Mouse (Mus musculus): ENCODE results near the gene Fbxw4.

DNA sequence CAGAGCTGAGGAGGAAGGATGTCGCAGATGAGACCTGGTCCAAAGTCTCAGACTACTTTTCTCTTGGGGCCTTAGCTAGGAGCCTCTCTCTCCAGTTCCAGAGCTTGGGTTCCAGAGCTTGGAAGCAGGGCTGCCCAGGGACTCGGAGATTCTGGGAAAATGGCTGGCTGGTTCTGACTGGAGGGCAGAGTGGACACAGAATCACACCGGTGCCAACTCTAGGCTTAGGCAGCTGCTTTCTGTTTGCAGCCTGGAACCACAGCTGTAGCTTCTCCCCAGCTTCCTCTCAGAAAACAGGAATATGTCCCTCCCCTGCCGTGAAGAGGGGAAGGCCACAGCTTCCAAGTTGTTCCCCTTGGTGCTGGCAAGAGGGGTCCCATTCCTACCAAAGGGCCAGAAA is 110.2 kb downstream of the Fbxw4 start:
- TF ChIP-seq CTCF (IDR thresholded peaks at IDR 0.05; ENCODE audit: insufficient read depth, low read depth, low read length) (no peak), POLR2A (IDR thresholded peaks at IDR 0.05; ENCODE audit: insufficient read depth, low read depth, low read length) (no peak)
